Mouse (Mus musculus): ENCODE results near the gene Slc7a6. TPM values are rescaled to one million over a fixed set of nuclear protein-coding genes. Genes with fewer than 3 reads are reported as not detected.

Slc7a6 gene
- 28.7 and 33.2 TPM in 2 replicates for polyA plus RNA-seq (2015; fragmentation: Nextera tagmentation; extraction: Ambion mirVana)

GRCm38 (mm10) chr8:106168356-106169016 is at the start of gene Slc7a6:
Gene Slc7a6 (plus strand): TSS chr8:106168857.
- peak; percentile 84 for ATAC-seq (ENCODE audit: insufficient read depth, low FRiP score)
- under 1% methylated on average over 59 of the region's 59 CpGs for WGBS
- Histone ChIP-seq H3K9ac (ENCODE audit: low read length) (peak within 1 kb of the TSS; percentile 86), H3K27ac (ENCODE audit: low read length) (peak within 1 kb of the TSS; percentile 58), H3K36me3 (ENCODE audit: control insufficient read depth, insufficient read depth, low read length) (peaks cover 6% of the 10 kb centered on the region; the same call in 1 of the 2 replicates), H3K4me3 (replicated peaks; ENCODE audit: low read length) (peak within 1 kb of the TSS; percentile 81), H3K4me2 (ENCODE audit: low read depth, low read length) (peak within 1 kb of the TSS; percentile 98), H3K9me3 (replicated peaks; ENCODE audit: control insufficient read depth, low read length) (no peaks in the 10 kb centered on the region), H3K4me1 (ENCODE audit: control insufficient read depth, insufficient read depth, low read length) (peaks cover 3% of the 10 kb centered on the region; the same call in 1 of the 2 replicates), H3K27me3 (ENCODE audit: control insufficient read depth, insufficient read depth, low read length) (no peaks in the 10 kb centered on the region)

DNA sequence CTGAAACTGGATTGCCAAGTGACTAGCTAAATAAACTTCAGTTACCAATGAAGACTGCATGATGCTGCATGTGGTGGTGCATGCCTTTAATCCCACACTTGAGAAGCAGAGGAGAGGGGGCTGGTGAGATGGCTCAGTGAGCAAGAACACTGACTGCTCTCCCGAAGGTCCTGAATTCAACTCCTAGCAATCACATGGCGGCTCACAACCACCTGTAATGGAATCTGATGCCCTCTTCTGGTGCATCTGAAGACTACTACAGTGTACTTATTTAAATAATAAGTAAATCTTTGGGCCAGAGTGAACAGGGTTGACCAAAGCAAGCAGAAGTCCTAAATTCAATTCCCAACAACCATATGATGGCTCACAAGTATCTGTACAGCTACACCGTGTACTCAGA is 45.2 kb upstream of the Slc7a6 start:
- Histone ChIP-seq H3K27me3 (ENCODE audit: control insufficient read depth, insufficient read depth, low read length) (no peaks in the 10 kb centered on the region), H3K4me1 (ENCODE audit: control insufficient read depth, insufficient read depth, low read length) (no peaks in the 10 kb centered on the region), H3K9ac (ENCODE audit: low read length) (no peak overlapping the region), H3K9me3 (replicated peaks; ENCODE audit: control insufficient read depth, low read length) (no peaks in the 10 kb centered on the region), H3K36me3 (ENCODE audit: control insufficient read depth, insufficient read depth, low read length) (peaks cover 7% of the 10 kb centered on the region; the same call in 1 of the 2 replicates), H3K27ac (ENCODE audit: low read length) (no peak overlapping the region), H3K4me2 (ENCODE audit: low read depth, low read length) (no peak overlapping the region), H3K4me3 (replicated peaks; ENCODE audit: low read length) (no peak overlapping the region)
- no peak for ATAC-seq (ENCODE audit: insufficient read depth, low FRiP score)
- WGBS: 85% methylated on average over 3 of the region's 3 CpGs

- Histone ChIP-seq H3K4me2 (ENCODE audit: low read depth, low read length) (no peak overlapping the region), H3K27ac (ENCODE audit: low read length) (no peak overlapping the region), H3K9ac (ENCODE audit: low read length) (no peak overlapping the region), H3K9me3 (replicated peaks; ENCODE audit: control insufficient read depth, low read length) (no peaks in the 10 kb centered on the region), H3K4me3 (replicated peaks; ENCODE audit: low read length) (no peak overlapping the region), H3K27me3 (ENCODE audit: control insufficient read depth, insufficient read depth, low read length) (no peaks in the 10 kb centered on the region), H3K36me3 (ENCODE audit: control insufficient read depth, insufficient read depth, low read length) (peaks cover 8% of the 10 kb centered on the region), H3K4me1 (ENCODE audit: control insufficient read depth, insufficient read depth, low read length) (no peaks in the 10 kb centered on the region)
- ATAC-seq (ENCODE audit: insufficient read depth, low FRiP score): no peak
- WGBS: 84% methylated on average over 1 of the region's 1 CpGs
Observed at GRCm38 (mm10) chr8:106126055-106126454, 42.6 kb upstream of the Slc7a6 start.

DNA sequence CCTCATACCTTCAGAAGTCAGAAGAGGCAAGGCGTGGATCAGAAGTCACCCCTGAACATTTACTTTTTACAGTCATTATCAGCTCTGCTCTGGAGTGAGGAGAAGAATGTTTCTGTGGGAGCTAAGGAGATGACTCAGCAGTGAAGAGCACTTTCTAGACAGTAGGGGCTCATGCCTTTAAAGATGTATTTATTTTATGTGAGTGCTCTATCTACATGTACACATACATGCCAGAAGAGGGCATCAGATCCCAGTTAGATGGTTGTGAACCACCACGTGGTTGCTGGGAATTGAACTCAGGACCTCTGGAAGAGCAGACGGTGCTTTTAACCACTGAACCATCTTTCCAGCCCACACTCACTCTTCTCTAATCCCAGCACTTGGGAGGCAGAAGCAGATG is 41.6 kb upstream of the Slc7a6 start:
- 71% methylated on average over 3 of the region's 3 CpGs for WGBS
- no peak for ATAC-seq (ENCODE audit: insufficient read depth, low FRiP score)
- no peak overlapping the region for H3K9ac ChIP-seq (ENCODE audit: low read length)
- no peaks in the 10 kb centered on the region for H3K4me1 ChIP-seq (ENCODE audit: control insufficient read depth, insufficient read depth, low read length)
- H3K27ac ChIP-seq (ENCODE audit: low read length): no peak overlapping the region
- H3K4me3 ChIP-seq (replicated peaks; ENCODE audit: low read length): no peak overlapping the region
- no peak overlapping the region for H3K4me2 ChIP-seq (ENCODE audit: low read depth, low read length)
- no peaks in the 10 kb centered on the region for H3K27me3 ChIP-seq (ENCODE audit: control insufficient read depth, insufficient read depth, low read length)
- H3K9me3 ChIP-seq (replicated peaks; ENCODE audit: control insufficient read depth, low read length): no peaks in the 10 kb centered on the region
- H3K36me3 ChIP-seq (ENCODE audit: control insufficient read depth, insufficient read depth, low read length): peaks cover 17% of the 10 kb centered on the region

GRCm38 (mm10) chr8:106127882-106128410 is 40.7 kb upstream of the Slc7a6 start:
- WGBS: 89% methylated on average over 10 of the region's 10 CpGs
- Histone ChIP-seq H3K9ac (ENCODE audit: low read length) (no peak overlapping the region), H3K9me3 (replicated peaks; ENCODE audit: control insufficient read depth, low read length) (no peaks in the 10 kb centered on the region), H3K4me3 (replicated peaks; ENCODE audit: low read length) (no peak overlapping the region), H3K27me3 (ENCODE audit: control insufficient read depth, insufficient read depth, low read length) (no peaks in the 10 kb centered on the region), H3K4me2 (ENCODE audit: low read depth, low read length) (no peak overlapping the region), H3K4me1 (ENCODE audit: control insufficient read depth, insufficient read depth, low read length) (no peaks in the 10 kb centered on the region), H3K36me3 (ENCODE audit: control insufficient read depth, insufficient read depth, low read length) (peaks cover 23% of the 10 kb centered on the region), H3K27ac (ENCODE audit: low read length) (no peak overlapping the region)
- ATAC-seq (ENCODE audit: insufficient read depth, low FRiP score): no peak

- Histone ChIP-seq H3K4me2 (ENCODE audit: low read depth, low read length) (no peak overlapping the region), H3K27me3 (ENCODE audit: control insufficient read depth, insufficient read depth, low read length) (0 out of 2 replicates have a peak, but pooled peaks cover under 1% of the 10 kb centered on the region), H3K36me3 (ENCODE audit: control insufficient read depth, insufficient read depth, low read length) (peaks cover 20% of the 10 kb centered on the region), H3K4me3 (replicated peaks; ENCODE audit: low read length) (no peak overlapping the region), H3K9ac (ENCODE audit: low read length) (no peak overlapping the region), H3K27ac (ENCODE audit: low read length) (no peak overlapping the region), H3K4me1 (ENCODE audit: control insufficient read depth, insufficient read depth, low read length) (peaks cover 7% of the 10 kb centered on the region; the same call in 1 of the 2 replicates), H3K9me3 (replicated peaks; ENCODE audit: control insufficient read depth, low read length) (no peaks in the 10 kb centered on the region)
- no peak for ATAC-seq (ENCODE audit: insufficient read depth, low FRiP score)
Observed at GRCm38 (mm10) chr8:106129232-106129930, 39.3 kb upstream of the Slc7a6 start.

GRCm38 (mm10) chr8:106129997-106130396 is 38.7 kb upstream of the Slc7a6 start:
- H3K4me2 ChIP-seq (ENCODE audit: low read depth, low read length): no peak overlapping the region
- peaks cover 20% of the 10 kb centered on the region for H3K36me3 ChIP-seq (ENCODE audit: control insufficient read depth, insufficient read depth, low read length)
- no peak overlapping the region for H3K9ac ChIP-seq (ENCODE audit: low read length)
- H3K27ac ChIP-seq (ENCODE audit: low read length): no peak overlapping the region
- H3K4me3 ChIP-seq (replicated peaks; ENCODE audit: low read length): no peak overlapping the region
- no peaks in the 10 kb centered on the region for H3K9me3 ChIP-seq (replicated peaks; ENCODE audit: control insufficient read depth, low read length)
- WGBS: 67% methylated on average over 2 of the region's 2 CpGs
- ATAC-seq (ENCODE audit: insufficient read depth, low FRiP score): no peak
- H3K4me1 ChIP-seq (ENCODE audit: control insufficient read depth, insufficient read depth, low read length): peaks cover 7% of the 10 kb centered on the region; the same call in 1 of the 2 replicates
- H3K27me3 ChIP-seq (ENCODE audit: control insufficient read depth, insufficient read depth, low read length): peaks cover 7% of the 10 kb centered on the region; the same call in 1 of the 2 replicates

- ATAC-seq (ENCODE audit: insufficient read depth, low FRiP score): no peak
- Histone ChIP-seq H3K27me3 (ENCODE audit: control insufficient read depth, insufficient read depth, low read length) (peaks cover 12% of the 10 kb centered on the region; the same call in 1 of the 2 replicates), H3K9ac (ENCODE audit: low read length) (no peak overlapping the region), H3K4me2 (ENCODE audit: low read depth, low read length) (no peak overlapping the region), H3K4me3 (replicated peaks; ENCODE audit: low read length) (no peak overlapping the region), H3K27ac (ENCODE audit: low read length) (no peak overlapping the region), H3K9me3 (replicated peaks; ENCODE audit: control insufficient read depth, low read length) (no peaks in the 10 kb centered on the region), H3K4me1 (ENCODE audit: control insufficient read depth, insufficient read depth, low read length) (peaks cover 7% of the 10 kb centered on the region; the same call in 1 of the 2 replicates), H3K36me3 (ENCODE audit: control insufficient read depth, insufficient read depth, low read length) (peaks cover 20% of the 10 kb centered on the region)
- 71% methylated on average over 2 of the region's 2 CpGs for WGBS
Observed at GRCm38 (mm10) chr8:106130505-106130904, 38.2 kb upstream of the Slc7a6 start.

GRCm38 (mm10) chr8:106131021-106131420 is 37.6 kb upstream of the Slc7a6 start:
- H3K4me2 ChIP-seq (ENCODE audit: low read depth, low read length): no peak overlapping the region
- H3K27ac ChIP-seq (ENCODE audit: low read length): no peak overlapping the region
- WGBS: 82% methylated on average over 4 of the region's 4 CpGs
- ATAC-seq (ENCODE audit: insufficient read depth, low FRiP score): no peak
- no peaks in the 10 kb centered on the region for H3K9me3 ChIP-seq (replicated peaks; ENCODE audit: control insufficient read depth, low read length)
- no peak overlapping the region for H3K4me3 ChIP-seq (replicated peaks; ENCODE audit: low read length)
- H3K9ac ChIP-seq (ENCODE audit: low read length): no peak overlapping the region
- H3K4me1 ChIP-seq (ENCODE audit: control insufficient read depth, insufficient read depth, low read length): peaks cover 11% of the 10 kb centered on the region
- peaks cover 12% of the 10 kb centered on the region; the same call in 1 of the 2 replicates for H3K27me3 ChIP-seq (ENCODE audit: control insufficient read depth, insufficient read depth, low read length)
- peaks cover 20% of the 10 kb centered on the region for H3K36me3 ChIP-seq (ENCODE audit: control insufficient read depth, insufficient read depth, low read length)

Data from stomach, embryonic 16.5 days (tissue).